Mouse (Mus musculus) E14TG2a.4 (cell line): ENCODE results near the gene N4bp3.
"Not testable (repeated sequence)": the region's sequence is repeated elsewhere in the genome, so short reads cannot be mapped to it uniquely, and the experiment has no call there.

Experiments
- H3K27me3 ChIP-seq: 2 replicates; pipeline ENCODE4 v1.6.1; 2014; ENCODE audit warnings: low read length, control low read depth; ENCODE audit not compliant: insufficient read depth
- H3K36me3 ChIP-seq: 2 replicates; pipeline ENCODE4 v1.6.1; 2014; ENCODE audit warnings: low read length, control low read depth; ENCODE audit not compliant: insufficient read depth
- H3K4me1 ChIP-seq: replicated peaks from 2 replicates; pipeline ENCODE4 v1.6.1; 2014; ENCODE audit warnings: low read depth, low read length, control low read depth
- H3K4me3 ChIP-seq: replicated peaks from 2 replicates; pipeline ENCODE4 v1.5.1; 2014; ENCODE audit warnings: mild to moderate bottlenecking, low read length
- H3K9me3 ChIP-seq: 2 replicates; pipeline ENCODE4 v1.6.1; 2014; ENCODE audit warnings: low read length, control low read depth
- CTCF ChIP-seq: conservative IDR thresholded peaks from 2 replicates; pipeline ENCODE4 v1.5.1; 2014; ENCODE audit warnings: low read length
- NANOG ChIP-seq: IDR thresholded peaks from 2 replicates; pipeline ENCODE4 v1.6.1; 2014; ENCODE audit warnings: borderline replicate concordance, low read length, mixed read lengths
- POU5F1 ChIP-seq: IDR thresholded peaks from 2 replicates; pipeline ENCODE4 v1.6.1; 2014; ENCODE audit warnings: low read length, borderline replicate concordance

Gene N4bp3

GRCm38 (mm10) chr11:51677737-51678418, 27.2 kb upstream of the N4bp3 start:
- H3K27me3 ChIP-seq: no peaks in the 10 kb centered on the region
- TF ChIP-seq POU5F1 (no peak), CTCF (no peak), NANOG (no peak)
- no peaks in the 10 kb centered on the region for H3K9me3 ChIP-seq
- H3K4me1 ChIP-seq: peaks cover 42% of the 10 kb centered on the region
- H3K36me3 ChIP-seq: no peaks in the 10 kb centered on the region
- H3K4me3 ChIP-seq: no peak overlapping the region

- Histone ChIP-seq H3K4me3 (no peak overlapping the region), H3K27me3 (no peaks in the 10 kb centered on the region), H3K36me3 (no peaks in the 10 kb centered on the region), H3K4me1 (peaks cover 27% of the 10 kb centered on the region), H3K9me3 (peaks cover 16% of the 10 kb centered on the region)
- TF ChIP-seq CTCF: no peak
- no peak for TF ChIP-seq POU5F1
- TF ChIP-seq NANOG: no peak
Measured at GRCm38 (mm10) chr11:51675386-51675785, 24.7 kb upstream of the N4bp3 start.

DNA sequence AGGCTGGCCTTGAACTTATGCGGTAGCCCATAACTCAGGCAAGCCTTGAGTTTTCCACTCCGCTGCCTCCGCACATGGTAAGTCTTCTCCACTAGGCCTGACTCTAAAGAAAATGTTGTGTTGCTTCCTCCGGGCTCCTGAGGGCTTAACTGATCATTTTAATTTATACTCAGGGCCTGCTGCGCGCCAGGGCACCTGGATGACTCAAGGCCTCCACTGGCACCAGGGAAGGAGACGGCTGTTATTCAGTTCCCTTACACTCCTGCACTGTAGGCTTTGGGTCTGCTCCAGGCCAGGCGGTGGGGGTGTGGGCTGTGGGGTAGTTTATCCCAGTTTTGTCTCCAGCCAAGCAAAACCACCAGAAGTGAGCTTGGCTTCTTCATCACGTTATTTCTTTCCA, 22.6 kb upstream of the N4bp3 start:
- no peak for TF ChIP-seq CTCF
- TF ChIP-seq NANOG: no peak
- TF ChIP-seq POU5F1: no peak
- Histone ChIP-seq H3K27me3 (no peaks in the 10 kb centered on the region), H3K9me3 (peaks cover 21% of the 10 kb centered on the region), H3K4me3 (no peak overlapping the region), H3K4me1 (peaks cover 19% of the 10 kb centered on the region), H3K36me3 (no peaks in the 10 kb centered on the region)

GRCm38 (mm10) chr11:51671376-51671775, 20.7 kb upstream of the N4bp3 start:
- H3K4me3 ChIP-seq: no peak overlapping the region
- no peaks in the 10 kb centered on the region for H3K36me3 ChIP-seq
- no peaks in the 10 kb centered on the region for H3K27me3 ChIP-seq
- H3K9me3 ChIP-seq: peaks cover 24% of the 10 kb centered on the region
- H3K4me1 ChIP-seq: peaks cover 13% of the 10 kb centered on the region
- no peak for TF ChIP-seq POU5F1
- no peak for TF ChIP-seq NANOG
- TF ChIP-seq CTCF: no peak

DNA sequence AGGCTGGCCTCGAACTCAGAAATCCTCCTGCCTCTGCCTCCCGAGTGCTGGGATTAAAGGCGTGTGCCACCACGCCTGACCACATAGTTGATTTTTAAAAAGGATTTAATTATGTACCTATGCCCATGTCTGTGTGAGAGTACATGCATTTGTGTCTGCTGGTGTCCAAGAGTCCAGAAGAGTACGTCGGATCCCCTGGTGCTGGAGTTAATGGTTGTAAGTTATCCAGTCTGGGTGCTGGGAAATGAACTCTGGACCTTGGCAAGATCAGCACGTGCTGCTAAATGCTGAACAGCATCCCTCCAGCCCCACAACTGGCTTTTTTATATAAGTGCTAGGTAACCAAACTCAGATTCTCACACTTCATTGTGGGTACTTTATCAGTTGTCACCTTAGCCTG, 20.2 kb upstream of the N4bp3 start:
- Histone ChIP-seq H3K27me3 (no peaks in the 10 kb centered on the region), H3K36me3 (no peaks in the 10 kb centered on the region), H3K9me3 (peaks cover 24% of the 10 kb centered on the region), H3K4me1 (peaks cover 13% of the 10 kb centered on the region), H3K4me3 (no peak overlapping the region)
- TF ChIP-seq CTCF (no peak), POU5F1 (no peak)

DNA sequence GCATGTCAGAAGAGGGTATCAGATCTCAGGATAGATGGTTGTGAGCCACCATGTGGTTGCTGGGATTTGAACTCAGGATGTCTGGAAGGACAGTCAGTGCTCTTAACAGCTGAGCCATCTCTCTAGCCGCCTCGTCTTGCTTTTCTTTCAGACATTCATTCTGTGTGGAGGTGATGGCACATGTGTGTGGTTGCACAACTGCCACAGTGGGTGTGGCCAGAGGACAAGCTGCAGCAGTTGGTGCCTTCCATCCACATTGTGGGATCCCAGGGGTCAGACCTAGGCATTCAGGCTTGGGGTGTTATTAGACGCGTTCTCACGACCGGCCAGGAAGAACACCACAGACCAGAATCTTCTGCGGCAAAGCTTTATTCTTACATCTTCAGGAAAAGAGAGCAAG, 14.1 kb upstream of the N4bp3 start:
- H3K27me3 ChIP-seq, H3K36me3 ChIP-seq, H3K4me3 ChIP-seq: not testable (repeated sequence)
- Histone ChIP-seq H3K9me3 (peaks cover 24% of the 10 kb centered on the region), H3K4me1 (peaks cover 26% of the 10 kb centered on the region)

DNA sequence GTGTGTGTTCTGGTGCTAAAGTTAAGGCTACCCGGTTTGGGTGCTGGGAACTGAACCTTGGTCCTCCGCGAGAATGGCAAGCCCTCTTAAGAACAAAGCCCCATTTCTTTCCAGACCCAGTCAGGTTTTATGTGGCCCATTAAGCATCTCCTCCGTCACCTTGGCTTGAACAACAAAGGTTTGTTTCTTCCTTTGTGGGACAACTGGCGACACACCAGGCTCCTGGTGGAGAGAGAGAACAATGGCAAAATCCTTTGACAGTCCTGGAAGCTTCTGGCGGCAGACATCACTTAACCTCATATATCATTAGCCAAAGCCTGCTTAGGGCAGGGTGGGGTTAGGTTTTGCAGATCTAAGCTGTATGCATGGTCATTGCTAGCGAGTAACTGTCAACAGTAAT, 12.0 kb upstream of the N4bp3 start:
- Histone ChIP-seq H3K27me3 (no peaks in the 10 kb centered on the region), H3K36me3 (peaks cover 5% of the 10 kb centered on the region), H3K4me3 (no peak overlapping the region), H3K4me1 (peaks cover 46% of the 10 kb centered on the region), H3K9me3 (peaks cover 21% of the 10 kb centered on the region)
- TF ChIP-seq NANOG (no peak), CTCF (no peak), POU5F1 (no peak)

DNA sequence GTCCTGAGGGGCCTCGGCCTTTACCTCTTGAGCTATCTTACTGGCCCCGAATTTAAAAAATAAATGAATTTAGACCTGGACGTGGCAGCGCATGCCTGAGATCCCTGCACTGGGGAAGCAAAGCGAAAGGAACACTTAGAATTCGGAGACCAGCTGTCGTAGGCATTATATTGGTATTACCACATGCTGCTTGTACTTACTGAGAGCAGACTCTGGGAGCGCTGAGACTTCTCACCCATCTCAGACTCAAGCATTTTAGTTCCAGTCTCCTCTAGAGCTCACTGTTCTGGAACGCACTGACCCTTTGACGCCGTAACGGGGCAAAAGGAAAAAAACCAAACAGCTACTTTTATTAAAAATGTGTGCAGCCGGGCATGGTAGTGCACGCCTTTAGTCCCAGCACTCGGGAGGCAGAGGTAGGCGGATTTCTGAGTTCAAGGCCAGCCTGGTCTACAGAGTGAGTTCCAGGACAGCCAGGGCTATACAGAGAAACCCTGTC, 11.3 kb upstream of the N4bp3 start:
- Histone ChIP-seq H3K27me3 (no peaks in the 10 kb centered on the region), H3K9me3 (peaks cover 21% of the 10 kb centered on the region), H3K4me3 (no peak overlapping the region), H3K36me3 (peaks cover 12% of the 10 kb centered on the region), H3K4me1 (peaks cover 54% of the 10 kb centered on the region)
- no peak for TF ChIP-seq CTCF
- no peak for TF ChIP-seq NANOG
- TF ChIP-seq POU5F1: no peak

- Histone ChIP-seq H3K9me3 (peaks cover 10% of the 10 kb centered on the region), H3K4me3 (peak overlapping the region; percentile 37), H3K4me1 (peaks cover 84% of the 10 kb centered on the region), H3K36me3 (peaks cover 44% of the 10 kb centered on the region), H3K27me3 (no peaks in the 10 kb centered on the region)
- TF ChIP-seq NANOG (no peak), POU5F1 (no peak), CTCF (no peak)
Measured at GRCm38 (mm10) chr11:51658705-51659104, 8.1 kb upstream of the N4bp3 start.
